Mouse (Mus musculus) ES-E14 (cell line): Measurements from ENCODE around the gene Copz1. TPM values are rescaled to one million over a fixed set of nuclear protein-coding genes. Genes with fewer than 3 reads are reported as not detected.

ENCODE experiments used
- DNase-seq: peaks from one replicate; pipeline ENCODE4 v3.0.0-alpha.2; 2013; ENCODE audit warnings: low read depth, low spot score
- H3K27ac ChIP-seq: 2 replicates; pipeline ENCODE4 v1.5.1; 2012; ENCODE audit warnings: low read depth, mild to moderate bottlenecking, low read length, moderate library complexity, mixed read lengths; ENCODE audit not compliant: poor library complexity, insufficient read depth, severe bottlenecking
- H3K36me3 ChIP-seq: 2 replicates; pipeline ENCODE4 v1.6.1; 2012; ENCODE audit warnings: mild to moderate bottlenecking, low read length, moderate library complexity, mixed read lengths; ENCODE audit not compliant: control insufficient read depth, poor library complexity, insufficient read depth, severe bottlenecking
- H3K4me1 ChIP-seq, 2 experiments: fragments of 150-350 bp in 1 of 2; sonication (generic) in 1 of 2; 2 replicates each; pipeline ENCODE4 v1.6.1; 2012; ENCODE audit warnings: low read length in 2 of 2, mild to moderate bottlenecking in 1 of 2, mixed read lengths in 1 of 2; ENCODE audit not compliant: control insufficient read depth in 2 of 2, insufficient read depth in 2 of 2, poor library complexity in 1 of 2
- H3K4me3 ChIP-seq, 2 experiments: fragments of 150-350 bp in 1 of 2; sonication (generic) in 1 of 2; 2 replicates each; pipeline ENCODE4 v1.5.1; 2012; ENCODE audit warnings: low read length in 2 of 2, low read depth in 1 of 2, mild to moderate bottlenecking in 1 of 2, mixed read lengths in 1 of 2; ENCODE audit not compliant: insufficient read depth in 1 of 2, poor library complexity in 1 of 2, severe bottlenecking in 1 of 2
- H3K9ac ChIP-seq: 2 replicates; pipeline ENCODE4 v1.6.1; 2012; ENCODE audit warnings: low read depth, mild to moderate bottlenecking, low read length, mixed read lengths; ENCODE audit not compliant: poor library complexity, insufficient read depth, severe bottlenecking
- H3K9me3 ChIP-seq: fragments of 150-350 bp; sonication (generic); 2 replicates; pipeline ENCODE4 v1.6.1; 2012; ENCODE audit warnings: low read depth, mild to moderate bottlenecking, low read length; ENCODE audit not compliant: control insufficient read depth, insufficient read depth
- CHD2 ChIP-seq: IDR thresholded peaks from 2 replicates; pipeline ENCODE4 v1.6.1; 2014; ENCODE audit warnings: mild to moderate bottlenecking, low read depth, low read length, inconsistent platforms
- HCFC1 ChIP-seq: IDR thresholded peaks from 2 replicates; pipeline ENCODE4 v1.6.1; 2012; ENCODE audit warnings: low read length, inconsistent platforms, borderline replicate concordance; ENCODE audit not compliant: insufficient read depth
- MAFK ChIP-seq: IDR thresholded peaks from 2 replicates; pipeline ENCODE4 v1.6.1; 2014; ENCODE audit warnings: mild to moderate bottlenecking, low read depth, low read length, inconsistent platforms; ENCODE audit not compliant: insufficient read depth
- ZC3H11A ChIP-seq: IDR thresholded peaks from 2 replicates; pipeline ENCODE4 v1.6.1; 2012; ENCODE audit warnings: low read depth, mild to moderate bottlenecking, inconsistent platforms, low read length, borderline replicate concordance
- ZNF384 ChIP-seq: IDR thresholded peaks from 2 replicates; pipeline ENCODE4 v1.6.1; 2012; ENCODE audit warnings: low read depth, low read length, inconsistent platforms
- in situ Hi-C, 2 experiments: fragments of 600-800 bp; cut with MboI; formaldehyde crosslinking; loops; one replicate each; pipeline ENCODE4 v1.15.1; 2025; ENCODE audit warnings: low sequenced_read_pairs in 2 of 2, inconsistent platforms in 1 of 2; ENCODE audit not compliant: unreplicated experiment in 2 of 2
- total RNA-seq: library from RNA; depleted of rRNA; stranded (reverse); fragments of 300-350 nt; gene quantifications from 2 replicates; pipeline ENCODE4 v1.2.3, GENCODE M21; 2012

Copz1 gene
- total RNA-seq, 1 experiment, result 85.5 TPM

GRCm38 (mm10) chr15:103279750-103280149 lies 7.2 kb downstream of the Copz1 start:
- in situ Hi-C loops, result no loop called here
- no peak overlapping the region for H3K27ac ChIP-seq
- H3K9me3 ChIP-seq, result no peaks in the 10 kb centered on the region
- H3K36me3 ChIP-seq, result no peaks in the 10 kb centered on the region
- no peak overlapping the region for H3K4me3 ChIP-seq
- DNase-seq, result no peak
- H3K9ac ChIP-seq, result no peak overlapping the region
- H3K4me1 ChIP-seq, result no peaks in the 10 kb centered on the region
- TF ChIP-seq ZC3H11A (no peak), ZNF384 (peak; percentile 62; the same call in 1 of the 2 replicates)

GRCm38 (mm10) chr15:103280817-103281464 lies 8.4 kb downstream of the Copz1 start:
- H3K4me3 ChIP-seq, result no peak overlapping the region
- H3K9ac ChIP-seq, result no peak overlapping the region
- DNase-seq, result no peak
- no peak overlapping the region for H3K27ac ChIP-seq
- H3K36me3 ChIP-seq, result no peaks in the 10 kb centered on the region
- no peaks in the 10 kb centered on the region; the same call in 1 of the 2 replicates for H3K9me3 ChIP-seq
- in situ Hi-C loops, result no loop called here
- no peaks in the 10 kb centered on the region for H3K4me1 ChIP-seq
- TF ChIP-seq CHD2, result no peak
- no peak for TF ChIP-seq HCFC1
- no peak for TF ChIP-seq MAFK
- TF ChIP-seq ZC3H11A, result no peak
- TF ChIP-seq ZNF384, result no peak

- no peaks in the 10 kb centered on the region for H3K36me3 ChIP-seq
- H3K4me1 ChIP-seq, result no peaks in the 10 kb centered on the region
- no peaks in the 10 kb centered on the region; the same call in 1 of the 2 replicates for H3K9me3 ChIP-seq
- no peak for TF ChIP-seq MAFK
- H3K27ac ChIP-seq, result no peak overlapping the region
- no peak overlapping the region for H3K4me3 ChIP-seq
- no peak overlapping the region for H3K9ac ChIP-seq
- DNase-seq, result no peak
- in situ Hi-C loops, result no loop called here
These were observed 9.1 kb downstream of the Copz1 start for GRCm38 (mm10) chr15:103281465-103282205.

- in situ Hi-C loops, result no loop called here
- TF ChIP-seq HCFC1, result no peak
- TF ChIP-seq ZNF384, result no peak
- no peak for TF ChIP-seq CHD2
- no peak for TF ChIP-seq ZC3H11A
- no peak for TF ChIP-seq MAFK
- H3K4me1 ChIP-seq, result no peaks in the 10 kb centered on the region
- H3K9me3 ChIP-seq, result no peaks in the 10 kb centered on the region; the same call in 1 of the 2 replicates
- H3K36me3 ChIP-seq, result no peaks in the 10 kb centered on the region
- no peak for DNase-seq
- H3K4me3 ChIP-seq, result no peak overlapping the region
- H3K27ac ChIP-seq, result no peak overlapping the region
- no peak overlapping the region for H3K9ac ChIP-seq
These were observed 11.6 kb downstream of the Copz1 start for GRCm38 (mm10) chr15:103284066-103284465.
